Mouse (Mus musculus) liver, adult 2 months (tissue): ENCODE results near the gene Tdrd3.

ENCODE experiments used
- CTCF ChIP-seq: fragments of 200-500 bp; IDR thresholded peaks from 2 replicates; pipeline ENCODE4 v1.5.1; 2011; ENCODE audit warnings: low read depth, low read length, control low read depth
- POLR2A ChIP-seq: fragments of 200-500 bp; IDR thresholded peaks from 2 replicates; pipeline ENCODE4 v1.6.1; 2011; ENCODE audit warnings: low read length, control low read depth; ENCODE audit not compliant: insufficient read depth; ENCODE audit errors: extremely low read depth

- no peak for TF ChIP-seq CTCF
- no peak for TF ChIP-seq POLR2A
Observed at GRCm38 (mm10) chr14:87427032-87427431, 10.6 kb downstream of the Tdrd3 start.
